Mouse (Mus musculus): ENCODE data around the gene BC049730. TPM values are rescaled to one million over a fixed set of nuclear protein-coding genes. Genes with fewer than 3 reads are reported as not detected.
"Not testable (repeated sequence)": the region's sequence is repeated elsewhere in the genome, so short reads cannot be mapped to it uniquely, and the experiment has no call there.

The BC049730 gene
- polyA plus RNA-seq, 1 experiment from 2014 or later = not detected

- not testable (repeated sequence) for H3K36me3 ChIP-seq; H3K27me3 ChIP-seq; H3K9ac ChIP-seq; H3K4me3 ChIP-seq; H3K9me3 ChIP-seq; H3K4me2 ChIP-seq; ATAC-seq (ENCODE audit: borderline replicate concordance, extremely low read depth, low FRiP score, low TSS enrichment); H3K4me1 ChIP-seq; H3K27ac ChIP-seq
- WGBS = 72% methylated on average over 9 of the region's 9 CpGs
Measured at GRCm38 (mm10) chr7:24702841-24703240, 6.2 kb upstream of the BC049730 start.

- Histone ChIP-seq H3K27me3 (no peaks in the 10 kb centered on the region), H3K9me3 (no peaks in the 10 kb centered on the region), H3K4me3 (no peak overlapping the region), H3K4me1 (no peaks in the 10 kb centered on the region), H3K4me2 (no peak overlapping the region), H3K36me3 (no peaks in the 10 kb centered on the region), H3K27ac (no peak overlapping the region), H3K9ac (no peak overlapping the region)
- ATAC-seq (ENCODE audit: borderline replicate concordance, extremely low read depth, low FRiP score, low TSS enrichment) = no peak
- WGBS = 48% methylated on average over 6 of the region's 6 CpGs
Measured at GRCm38 (mm10) chr7:24715039-24715438, 6.0 kb downstream of the BC049730 start.

- H3K36me3 ChIP-seq; H3K27me3 ChIP-seq; H3K9ac ChIP-seq; H3K27ac ChIP-seq; H3K4me1 ChIP-seq; ATAC-seq (ENCODE audit: borderline replicate concordance, extremely low read depth, low FRiP score, low TSS enrichment); H3K4me2 ChIP-seq; H3K4me3 ChIP-seq; H3K9me3 ChIP-seq: not testable (repeated sequence)
- WGBS = 85% methylated on average over 11 of the region's 11 CpGs
Measured at GRCm38 (mm10) chr7:24726808-24727207, 17.8 kb downstream of the BC049730 start, which contains the start of gene Gm4763. Gm4763 (minus strand) TSS chr7:24726908.

- Histone ChIP-seq H3K9me3 (no peaks in the 10 kb centered on the region), H3K4me1 (peaks cover 6% of the 10 kb centered on the region; the same call in 1 of the 2 replicates), H3K4me3 (no peak overlapping the region), H3K9ac (no peak overlapping the region), H3K27me3 (no peaks in the 10 kb centered on the region), H3K4me2 (0 out of 2 replicates have a peak overlapping the region, but pooled peaks have one; percentile 12), H3K27ac (no peak overlapping the region), H3K36me3 (no peaks in the 10 kb centered on the region)
- ATAC-seq (ENCODE audit: borderline replicate concordance, extremely low read depth, low FRiP score, low TSS enrichment) = no peak
- 17% methylated on average over 17 of the region's 17 CpGs for WGBS
Measured at GRCm38 (mm10) chr7:24735970-24736670, 27.1 kb downstream of the BC049730 start.

- no peaks in the 10 kb centered on the region for H3K4me1 ChIP-seq
- H3K36me3 ChIP-seq = no peaks in the 10 kb centered on the region
- no peak overlapping the region for H3K27ac ChIP-seq
- WGBS = 24% methylated on average over 4 of the region's 4 CpGs
- H3K27me3 ChIP-seq = no peaks in the 10 kb centered on the region
- no peak overlapping the region for H3K4me2 ChIP-seq
- no peak overlapping the region for H3K9ac ChIP-seq
- ATAC-seq (ENCODE audit: borderline replicate concordance, extremely low read depth, low FRiP score, low TSS enrichment) = no peak
- H3K4me3 ChIP-seq = no peak overlapping the region
- H3K9me3 ChIP-seq = no peaks in the 10 kb centered on the region
Measured at GRCm38 (mm10) chr7:24750695-24751094, 41.7 kb downstream of the BC049730 start.

- no peak overlapping the region for H3K27ac ChIP-seq
- ATAC-seq (ENCODE audit: borderline replicate concordance, extremely low read depth, low FRiP score, low TSS enrichment) = no peak
- 88% methylated on average over 2 of the region's 2 CpGs for WGBS
Measured at GRCm38 (mm10) chr7:24751610-24752009, 42.6 kb downstream of the BC049730 start.

GRCm38 (mm10) chr7:24753476-24753875 is 44.4 kb downstream of the BC049730 start:
- WGBS = 54% methylated on average over 5 of the region's 5 CpGs
- no peak overlapping the region for H3K4me2 ChIP-seq
- no peak for ATAC-seq (ENCODE audit: borderline replicate concordance, extremely low read depth, low FRiP score, low TSS enrichment)
- no peak overlapping the region for H3K4me3 ChIP-seq
- no peaks in the 10 kb centered on the region for H3K27me3 ChIP-seq
- H3K4me1 ChIP-seq = no peaks in the 10 kb centered on the region
- H3K27ac ChIP-seq = no peak overlapping the region
- H3K9me3 ChIP-seq = no peaks in the 10 kb centered on the region
- H3K36me3 ChIP-seq = no peaks in the 10 kb centered on the region
- no peak overlapping the region for H3K9ac ChIP-seq

More at GRCm38 (mm10) chr7:24751610-24752009, 42.6 kb downstream of the BC049730 start:
- Histone ChIP-seq H3K4me3 (no peak overlapping the region), H3K9ac (no peak overlapping the region), H3K27me3 (no peaks in the 10 kb centered on the region), H3K4me1 (no peaks in the 10 kb centered on the region), H3K9me3 (no peaks in the 10 kb centered on the region), H3K36me3 (no peaks in the 10 kb centered on the region), H3K4me2 (no peak overlapping the region)

- no peak for ATAC-seq (ENCODE audit: borderline replicate concordance, extremely low read depth, low FRiP score, low TSS enrichment)
- Histone ChIP-seq H3K27ac (no peak overlapping the region), H3K4me1 (no peaks in the 10 kb centered on the region), H3K27me3 (no peaks in the 10 kb centered on the region), H3K4me2 (no peak overlapping the region), H3K9me3 (no peaks in the 10 kb centered on the region), H3K36me3 (no peaks in the 10 kb centered on the region), H3K4me3 (no peak overlapping the region), H3K9ac (no peak overlapping the region)
- WGBS = 62% methylated on average over 1 of the region's 1 CpGs
Measured at GRCm38 (mm10) chr7:24758520-24758919, 49.5 kb downstream of the BC049730 start.

GRCm38 (mm10) chr7:24760211-24760610 is 51.2 kb downstream of the BC049730 start, which contains the start of gene Cd177:
Cd177 (minus strand) TSS chr7:24760311.
- WGBS = 51% methylated on average over 6 of the region's 6 CpGs

GRCm38 (mm10) chr7:24761161-24761560 is 52.1 kb downstream of the BC049730 start:
- Histone ChIP-seq H3K9me3 (no peaks in the 10 kb centered on the region), H3K4me3 (no peak overlapping the region), H3K4me1 (no peaks in the 10 kb centered on the region), H3K4me2 (no peak overlapping the region), H3K36me3 (no peaks in the 10 kb centered on the region), H3K27ac (no peak overlapping the region), H3K9ac (no peak overlapping the region), H3K27me3 (no peaks in the 10 kb centered on the region)
- 52% methylated on average over 6 of the region's 6 CpGs for WGBS
- ATAC-seq (ENCODE audit: borderline replicate concordance, extremely low read depth, low FRiP score, low TSS enrichment) = no peak

More at GRCm38 (mm10) chr7:24760211-24760610, 51.2 kb downstream of the BC049730 start, which contains the start of gene Cd177:
- no peak for ATAC-seq (ENCODE audit: borderline replicate concordance, extremely low read depth, low FRiP score, low TSS enrichment)
- Histone ChIP-seq H3K4me2 (no peak within 1 kb of the TSS), H3K4me3 (no peak within 1 kb of the TSS), H3K9me3 (no peaks in the 10 kb centered on the region), H3K36me3 (no peaks in the 10 kb centered on the region), H3K9ac (no peak within 1 kb of the TSS), H3K4me1 (no peaks in the 10 kb centered on the region), H3K27ac (no peak within 1 kb of the TSS), H3K27me3 (no peaks in the 10 kb centered on the region)

- Histone ChIP-seq H3K36me3 (no peaks in the 10 kb centered on the region), H3K9me3 (no peaks in the 10 kb centered on the region), H3K27me3 (no peaks in the 10 kb centered on the region), H3K4me3 (no peak overlapping the region), H3K27ac (no peak overlapping the region), H3K4me1 (no peaks in the 10 kb centered on the region), H3K4me2 (no peak overlapping the region), H3K9ac (no peak overlapping the region)
- 79% methylated on average over 8 of the region's 8 CpGs for WGBS
- no peak for ATAC-seq (ENCODE audit: borderline replicate concordance, extremely low read depth, low FRiP score, low TSS enrichment)
Measured at GRCm38 (mm10) chr7:24762574-24762973, 53.5 kb downstream of the BC049730 start.
